Comparison of ENCODE assay signal across 8 mouse cellular contexts in the genomic region with DNA sequence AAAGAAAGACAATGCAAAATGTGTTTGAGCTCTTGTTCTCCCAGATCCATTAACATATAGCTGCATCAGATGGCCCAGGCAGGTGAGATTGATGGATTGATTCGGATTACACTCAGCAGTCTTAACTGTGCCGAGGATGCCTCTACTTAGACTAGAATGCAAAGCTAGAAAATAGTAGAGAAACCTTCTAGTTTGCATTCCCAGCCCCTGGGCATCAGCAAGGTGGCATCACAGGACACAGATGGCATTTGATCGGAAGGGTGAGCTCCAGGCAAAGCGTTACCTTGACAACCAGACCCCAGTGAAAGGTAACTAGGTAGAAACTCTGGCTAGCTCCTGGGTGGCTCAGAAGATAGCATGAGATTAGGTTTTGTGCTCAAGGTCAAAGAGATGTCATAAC. TPM values are rescaled to one million over a fixed set of nuclear protein-coding genes. Genes with fewer than 3 reads are reported as not detected.
DNase-seq lines count a peak whose midpoint lies in the region; ATAC-seq and TF ChIP-seq lines count a peak whose summit lies in the region.

No protein-coding gene starts in this region.

- peak overlapping the region; percentile 88 for H3K4me2 ChIP-seq in heart, postnatal 0 days (ENCODE audit: low read depth, low read length)
- peak overlapping the region; percentile 81 for H3K4me2 ChIP-seq in hindbrain, embryonic 13.5 days
- H3K4me2 ChIP-seq in midbrain, embryonic 12.5 days (replicated peaks) = peak overlapping the region; percentile 90

- DNase-seq in heart, postnatal 0 days (ENCODE audit: low spot score) = no peak
- no peak for DNase-seq in heart, postnatal 10 days
- DNase-seq in spleen, adult 12 weeks (ENCODE audit: low spot score) = no peak
- no peak for DNase-seq in layer of hippocampus, postnatal 14 days (ENCODE audit: low spot score in 2 of 2)
- DNase-seq in adrenal gland, postnatal 10 days = no peak

- intact Hi-C loops in heart, postnatal 10 days (cut with DNase I) = no loop called here

- WGBS in heart, postnatal 0 days = 42% methylated on average over 4 of the region's 4 CpGs
- WGBS in hindbrain, embryonic 13.5 days = 36% methylated on average over 4 of the region's 4 CpGs
- 42% methylated on average over 4 of the region's 4 CpGs for WGBS in midbrain, embryonic 12.5 days

- H3K27me3 ChIP-seq in heart, postnatal 0 days (ENCODE audit: control insufficient read depth, insufficient read depth, low read length) = no peaks in the 10 kb centered on the region
- peaks cover 17% of the 10 kb centered on the region; the same call in 1 of the 2 replicates for H3K27me3 ChIP-seq in hindbrain, embryonic 13.5 days
- H3K27me3 ChIP-seq in midbrain, embryonic 12.5 days = peaks cover 23% of the 10 kb centered on the region

- H3K9ac ChIP-seq in heart, postnatal 0 days (replicated peaks; ENCODE audit: low read depth, low read length) = no peak overlapping the region
- peak overlapping the region; percentile 76 for H3K9ac ChIP-seq in hindbrain, embryonic 13.5 days
- no peak overlapping the region for H3K9ac ChIP-seq in midbrain, embryonic 12.5 days (replicated peaks)

- TF ChIP-seq CTCF in heart, postnatal 0 days (IDR thresholded peaks at IDR 0.05; ENCODE audit: low read depth) = no peak

- H3K27ac ChIP-seq in heart, postnatal 0 days (ENCODE audit: low read depth) = no peak overlapping the region
- H3K27ac ChIP-seq in hindbrain, embryonic 13.5 days = peak overlapping the region; percentile 0; the same call in 1 of the 2 replicates
- H3K27ac ChIP-seq in midbrain, embryonic 12.5 days (replicated peaks) = no peak overlapping the region

- H3K4me1 ChIP-seq in heart, postnatal 0 days (ENCODE audit: control insufficient read depth, insufficient read depth) = peaks cover 9% of the 10 kb centered on the region
- H3K4me1 ChIP-seq in hindbrain, embryonic 13.5 days (replicated peaks) = peaks cover 19% of the 10 kb centered on the region
- H3K4me1 ChIP-seq in midbrain, embryonic 12.5 days = peaks cover 13% of the 10 kb centered on the region

- H3K4me3 ChIP-seq in heart, postnatal 0 days (ENCODE audit: low read depth, low read length) = peak overlapping the region; percentile 77
- H3K4me3 ChIP-seq in hindbrain, embryonic 13.5 days = peak overlapping the region; percentile 60
- H3K4me3 ChIP-seq in midbrain, embryonic 12.5 days = peak overlapping the region; percentile 61

- no peaks in the 10 kb centered on the region for H3K36me3 ChIP-seq in heart, postnatal 0 days (replicated peaks; ENCODE audit: control insufficient read depth, insufficient read depth, low read length)
- H3K36me3 ChIP-seq in hindbrain, embryonic 13.5 days = no peaks in the 10 kb centered on the region
- no peaks in the 10 kb centered on the region for H3K36me3 ChIP-seq in midbrain, embryonic 12.5 days

- ATAC-seq in heart, postnatal 0 days (ENCODE audit: insufficient read depth, low read depth) = no peak
- peak; percentile 9; the same call in 1 of the 2 replicates for ATAC-seq in common myeloid progenitor, adult 5-6 weeks (replicated peaks; ENCODE audit: low read depth, poor library complexity, severe bottlenecking)
- ATAC-seq in hindbrain, embryonic 13.5 days (ENCODE audit: low FRiP score) = peak; percentile 79
- ATAC-seq in midbrain, embryonic 12.5 days (ENCODE audit: low FRiP score, low read depth) = no peak; the same call in 1 of the 2 replicates

- peaks cover 2% of the 10 kb centered on the region; the same call in 1 of the 2 replicates for H3K9me3 ChIP-seq in heart, postnatal 0 days (replicated peaks; ENCODE audit: control insufficient read depth, low read length)
- peaks cover 3% of the 10 kb centered on the region; the same call in 1 of the 2 replicates for H3K9me3 ChIP-seq in hindbrain, embryonic 13.5 days
- no peaks in the 10 kb centered on the region for H3K9me3 ChIP-seq in midbrain, embryonic 12.5 days

- no peak for TF ChIP-seq EP300 in heart, postnatal 0 days (IDR thresholded peaks at IDR 0.05; ENCODE audit: low read depth)

RNA-seq across cellular contexts. Expression of a gene that starts 0.4 kb away (rescaled TPM):
- 22.8 and 38.4 TPM in 2 replicates for total RNA-seq in heart, postnatal 0 days (2014; rRNA removed; ENCODE audit: low replicate concordance)
- polyA plus RNA-seq in heart, postnatal 0 days (2015; fragmentation: Nextera tagmentation; extraction: Ambion mirVana) = 20.2 and 23.2 TPM in 2 replicates
- total RNA-seq in heart, postnatal 10 days (2021) = 10 to 100 TPM; 42.1 to 42.2 TPM
- 66.8 and 90.9 TPM in 2 replicates for total RNA-seq in common myeloid progenitor, adult 5-6 weeks (2017)
- 9.1 and 11.1 TPM in 2 replicates for polyA plus RNA-seq in hindbrain, embryonic 13.5 days (2015; fragmentation: Nextera tagmentation; extraction: Ambion mirVana)
- polyA plus RNA-seq in midbrain, embryonic 12.5 days (2016; fragmentation: Nextera tagmentation; extraction: Ambion mirVana) = 3.3 and 4.2 TPM in 2 replicates
- total RNA-seq in layer of hippocampus, postnatal 14 days (2021) = 10 to 100 TPM; 17.5 to 17.6 TPM
- total RNA-seq in adrenal gland, postnatal 10 days (2021) = 10 to 100 TPM; 62.8 to 75.2 TPM

RNA-seq across cellular contexts. Expression of a gene that starts 51.7 kb away (rescaled TPM):
- 3.5 and 3.8 TPM in 2 replicates for total RNA-seq in heart, postnatal 0 days (2014; rRNA removed; ENCODE audit: low replicate concordance)
- 3.1 and 3.2 TPM in 2 replicates for polyA plus RNA-seq in heart, postnatal 0 days (2015; fragmentation: Nextera tagmentation; extraction: Ambion mirVana)
- 1 to 10 TPM; 3.5 to 3.9 TPM for total RNA-seq in heart, postnatal 10 days (2021)
- total RNA-seq in common myeloid progenitor, adult 5-6 weeks (2017) = 72.3 and 89.8 TPM in 2 replicates
- 5.8 and 5.9 TPM in 2 replicates for polyA plus RNA-seq in hindbrain, embryonic 13.5 days (2015; fragmentation: Nextera tagmentation; extraction: Ambion mirVana)
- 30.0 and 32.3 TPM in 2 replicates for polyA plus RNA-seq in midbrain, embryonic 12.5 days (2016; fragmentation: Nextera tagmentation; extraction: Ambion mirVana)
- 1 to 10 TPM; 1.7 to 3.6 TPM for total RNA-seq in layer of hippocampus, postnatal 14 days (2021)
- total RNA-seq in adrenal gland, postnatal 10 days (2021) = 1 to 10 TPM; 9.3 to 9.5 TPM

Comparison
In these comparisons a context has a peak if more than half of its experiments do, and no peak if none do; other contexts are left out.
1. ATAC-seq: peak in common myeloid progenitor, adult 5-6 weeks (single experiment) and hindbrain, embryonic 13.5 days (single experiment); none in heart, postnatal 0 days (single experiment) and midbrain, embryonic 12.5 days (single experiment).
2. Peak in every context shown above with its lines, with median percentiles within 50 percentile points of each other: H3K4me2 ChIP-seq and H3K4me3 ChIP-seq.